Mouse (Mus musculus): ENCODE measurements around the gene Brd7.

The Brd7 gene

DNA sequence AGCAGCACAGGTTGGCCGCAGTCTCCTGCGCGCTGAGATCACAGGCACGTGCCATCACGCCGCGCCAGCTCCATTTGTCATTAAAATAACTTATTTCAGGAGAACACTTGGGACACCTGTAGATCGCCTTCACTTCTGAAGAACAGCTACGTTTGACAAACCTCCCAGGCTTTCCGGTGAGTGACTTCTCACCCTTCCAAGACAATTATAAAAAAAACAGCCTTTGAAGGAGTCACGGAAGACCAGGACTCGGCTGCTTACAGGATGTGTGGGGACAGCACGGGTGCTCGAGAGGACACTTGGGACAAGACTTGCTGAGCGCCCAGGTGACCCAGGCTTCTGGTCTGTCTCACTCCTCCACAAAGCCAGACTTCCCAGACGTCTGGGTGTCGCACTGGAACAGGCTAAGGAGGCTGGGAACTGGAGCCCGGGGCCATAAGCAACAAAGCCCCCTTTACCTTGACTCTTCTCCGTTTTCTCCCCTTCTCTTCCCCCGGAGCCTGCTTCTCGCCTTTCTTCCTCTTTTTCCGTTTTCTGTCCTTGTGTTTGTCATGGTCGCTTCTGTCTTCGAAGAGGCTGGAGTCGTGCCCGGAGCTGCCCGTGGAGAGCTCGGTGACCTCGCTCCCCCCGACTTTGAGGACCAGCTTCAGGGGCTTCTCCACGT lies 818 bp downstream of the Brd7 start:
- ChIA-PET POLR2A (interaction anchor here in 3 of 4 experiments (0.5 to 2.1 kb wide), 17 partner anchors 9 to 769 kb away, joined by 3 to 10 read pairs (median 4); partner anchors contain the start of gene Cnep1r1 (in 1 of the 3)), CTCF (interaction anchor here (0.6 to 2.2 kb wide), 11 partner anchors 88 to 499 kb away, joined by 3 to 8 read pairs (median 4); partner anchors contain the start of gene Cyld (in 1 of the 4))

GRCm38 (mm10) chr8:88359959-88360358 lies 2.0 kb downstream of the Brd7 start:
- ChIA-PET POLR2A (interaction anchor here in 2 of 4 experiments (0.6 to 2.1 kb wide), 9 partner anchors 8 to 770 kb away, joined by 3 to 6 read pairs (median 4); partner anchors contain the start of gene Heatr3 (in 1 of the 2)), CTCF (interaction anchor here in 3 of 4 experiments (0.5 to 2.2 kb wide), 12 partner anchors 9 to 400 kb away, joined by 3 to 7 read pairs (median 3); partner anchors contain the start of gene Cyld (in 1 of the 3))

DNA sequence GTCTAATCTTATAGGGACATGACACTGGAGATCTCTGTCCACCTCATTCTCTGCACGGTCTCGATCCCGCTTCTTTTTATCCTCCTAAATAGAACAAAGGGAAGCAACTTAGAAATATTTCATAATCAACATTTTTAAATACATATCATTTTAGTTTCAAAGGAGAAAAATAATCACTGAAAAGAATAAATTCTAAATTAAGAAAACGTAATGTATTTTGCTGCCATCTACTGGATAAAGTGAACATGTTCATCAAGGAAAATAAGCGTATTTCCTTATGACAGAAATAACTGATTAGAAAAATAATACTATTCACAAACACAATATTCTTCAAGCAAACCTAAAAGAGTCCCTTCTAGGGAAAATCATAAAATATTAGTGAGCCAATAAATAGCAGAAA lies 4.0 kb downstream of the Brd7 start:
- POLR2A ChIA-PET: interaction anchor here in 2 of 4 experiments (1.3 to 1.4 kb wide), 2 partner anchors 22 to 92 kb away, joined by 3 read pairs; no protein-coding TSS in a partner anchor
- CTCF ChIA-PET: no interaction called here

GRCm38 (mm10) chr8:88357226-88357933 lies 4.6 kb downstream of the Brd7 start:
- POLR2A ChIA-PET: interaction anchor here in 1 of 4 experiments (1.3 kb wide), 1 partner anchor 92 kb away, joined by 3 read pairs; no protein-coding TSS in a partner anchor

GRCm38 (mm10) chr8:88349046-88349445 lies 12.9 kb downstream of the Brd7 start:
- ChIA-PET POLR2A (no interaction called here), CTCF (no interaction called here)

More at GRCm38 (mm10) chr8:88357226-88357933, 4.6 kb downstream of the Brd7 start:
- CTCF ChIA-PET: no interaction called here

DNA sequence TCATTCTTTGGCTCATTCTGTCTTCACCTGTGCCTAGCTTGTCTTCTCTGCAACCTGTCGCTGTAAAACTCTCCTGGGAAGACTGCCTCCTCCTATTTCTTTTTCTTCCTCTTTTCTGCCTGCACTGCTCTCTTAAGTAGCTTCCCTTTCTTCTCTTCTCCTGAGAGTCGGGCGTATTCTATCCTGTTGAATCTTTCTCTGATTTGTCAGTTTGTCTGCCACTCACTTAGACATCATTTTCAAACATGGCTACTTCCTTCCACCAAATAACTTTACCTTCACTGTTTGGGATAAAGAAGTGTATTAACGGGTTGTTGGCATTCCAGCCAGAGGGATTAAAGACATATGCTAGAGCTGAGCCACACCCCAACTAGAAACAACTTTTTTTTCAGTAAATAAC lies 20.0 kb downstream of the Brd7 start:
- POLR2A ChIA-PET: interaction anchor here in 1 of 4 experiments (0.6 kb wide), 1 partner anchor 173 kb away, joined by 3 read pairs; no protein-coding TSS in a partner anchor

DNA sequence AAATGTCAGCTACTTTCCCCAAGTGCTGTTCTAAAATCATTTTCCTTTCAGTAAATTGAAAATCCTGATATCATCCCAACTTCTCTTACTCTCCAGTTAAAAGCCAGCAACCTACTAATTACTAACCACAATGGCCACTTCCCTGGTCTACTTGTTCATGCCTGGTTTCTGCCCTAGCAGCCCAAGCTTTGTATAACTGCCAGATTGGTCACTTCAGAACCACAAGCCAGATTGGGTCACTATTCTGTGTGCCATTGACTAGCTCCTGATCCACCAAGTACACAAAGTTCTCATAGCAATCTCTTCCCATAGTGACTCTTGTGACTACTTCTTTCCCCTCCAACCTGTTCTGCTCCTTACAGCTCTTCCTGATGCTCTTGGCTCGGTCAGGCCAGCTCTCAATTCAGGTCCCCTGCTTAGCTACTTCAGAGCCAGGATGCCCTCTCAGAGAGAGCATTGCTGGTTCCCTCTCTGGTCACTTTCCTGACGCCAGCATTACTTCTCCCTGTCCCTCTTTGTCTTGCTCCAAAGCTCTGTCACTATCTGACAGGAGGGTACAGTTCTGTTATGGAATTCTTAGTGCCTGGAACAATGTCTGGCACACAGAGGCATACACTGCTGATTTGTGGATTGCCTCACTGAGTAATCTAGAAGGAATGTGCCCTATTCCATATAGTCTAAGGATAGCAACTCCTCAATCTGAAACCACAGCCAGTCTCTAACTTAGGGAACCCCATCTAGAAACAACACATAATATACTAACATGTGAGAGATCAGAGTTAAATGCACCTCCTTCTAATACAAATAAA lies 21.9 kb downstream of the Brd7 start:
- ChIA-PET POLR2A (interaction anchor here in 2 of 4 experiments (1.3 kb wide), 2 partner anchors 10 to 12 kb away, joined by 3 to 5 read pairs; no protein-coding TSS in a partner anchor), CTCF (interaction anchor here in 2 of 4 experiments (0.9 kb wide), 2 partner anchors 74 kb away, joined by 3 to 4 read pairs; no protein-coding TSS in a partner anchor)

More for the DNA sequence above, 20.0 kb downstream of the Brd7 start:
- CTCF ChIA-PET: interaction anchor here in 1 of 4 experiments (0.5 kb wide), 1 partner anchor 23 kb away, joined by 3 read pairs; no protein-coding TSS in a partner anchor

DNA sequence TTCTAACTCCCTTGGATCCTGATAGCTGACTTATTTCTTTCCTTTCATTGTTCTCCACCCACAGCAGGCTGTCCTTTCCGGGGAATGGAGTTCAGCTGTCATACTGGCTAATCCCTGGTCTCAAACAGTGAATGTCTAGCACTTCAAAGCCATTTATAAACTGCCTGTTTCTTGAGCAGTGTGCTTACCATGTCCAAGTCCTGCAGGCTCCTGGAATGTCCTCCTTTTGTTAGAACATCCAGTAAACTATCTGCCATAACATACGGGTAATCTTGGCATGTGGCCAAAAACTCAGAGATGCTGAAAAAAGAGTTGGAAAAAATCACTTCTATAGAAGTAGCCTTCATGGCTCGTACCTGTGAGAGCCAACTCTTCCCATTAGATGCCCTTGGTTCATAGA lies 22.8 kb downstream of the Brd7 start:
- CTCF ChIA-PET: interaction anchor here in 1 of 4 experiments (0.6 kb wide), 1 partner anchor 21 kb away, joined by 3 read pairs; no protein-coding TSS in a partner anchor
- POLR2A ChIA-PET: interaction anchor here in 2 of 4 experiments (1.3 kb wide), 2 partner anchors 11 kb away, joined by 3 to 5 read pairs; no protein-coding TSS in a partner anchor

GRCm38 (mm10) chr8:88334975-88335374 lies 27.0 kb downstream of the Brd7 start:
- CTCF ChIA-PET: interaction anchor here in 1 of 4 experiments (1.2 kb wide), 1 partner anchor 69 kb away, joined by 3 read pairs; no protein-coding TSS in a partner anchor
- POLR2A ChIA-PET: interaction anchor here in 1 of 4 experiments (1.2 kb wide), 1 partner anchor 10 kb away, joined by 3 read pairs; no protein-coding TSS in a partner anchor

DNA sequence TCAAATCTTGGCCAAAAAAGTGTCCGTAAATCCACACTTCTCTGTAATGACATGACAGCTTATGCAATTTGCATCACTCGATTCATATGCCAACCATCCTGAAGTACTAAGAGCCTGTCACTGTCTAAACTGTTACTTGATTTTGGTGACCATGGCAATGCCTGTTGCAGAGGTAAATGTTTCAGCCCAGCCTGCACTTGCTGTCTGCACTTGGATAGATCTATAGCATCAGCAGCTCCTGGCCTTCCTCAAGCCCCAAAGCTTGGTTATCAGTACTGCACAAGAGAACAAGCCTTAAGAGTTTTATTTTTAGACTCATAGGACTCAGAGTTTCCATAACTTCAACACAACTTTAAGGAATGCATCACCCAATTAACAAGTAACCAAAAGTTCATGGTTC lies 27.6 kb downstream of the Brd7 start:
- CTCF ChIA-PET: interaction anchor here in 1 of 4 experiments (1.2 kb wide), 1 partner anchor 68 kb away, joined by 3 read pairs; no protein-coding TSS in a partner anchor
- POLR2A ChIA-PET: interaction anchor here in 1 of 4 experiments (1.2 kb wide), 2 partner anchors 9 to 25 kb away, joined by 3 read pairs; no protein-coding TSS in a partner anchor

GRCm38 (mm10) chr8:88330816-88331215 lies 31.2 kb downstream of the Brd7 start:
- CTCF ChIA-PET: interaction anchor here in 2 of 4 experiments (0.6 to 0.7 kb wide), 2 partner anchors 29 to 261 kb away, joined by 3 read pairs; no protein-coding TSS in a partner anchor
- POLR2A ChIA-PET: no interaction called here

DNA sequence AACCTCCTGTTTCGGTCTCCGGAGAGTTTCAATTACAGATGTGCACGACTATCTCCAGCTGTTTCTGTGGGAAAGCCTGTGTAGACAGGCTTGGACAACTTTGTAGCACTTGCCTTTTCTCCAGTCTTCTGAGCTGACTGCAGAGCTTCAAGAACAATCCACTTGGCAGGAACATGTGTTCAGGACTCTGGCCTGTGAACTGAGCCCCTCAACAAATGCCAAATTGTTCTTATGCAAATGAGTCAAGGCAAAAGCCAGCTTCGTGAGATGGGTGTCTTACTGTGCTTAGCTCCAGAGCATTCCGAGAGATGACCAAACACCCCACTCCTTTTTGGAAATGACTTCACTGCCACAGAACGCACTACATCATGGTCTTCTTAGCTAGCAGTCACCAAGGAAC lies 33.3 kb downstream of the Brd7 start:
- ChIA-PET POLR2A (interaction anchor here in 2 of 4 experiments (0.5 to 2.3 kb wide), 6 partner anchors 9 to 66 kb away, joined by 3 to 19 read pairs (median 4); no protein-coding TSS in a partner anchor), CTCF (interaction anchor here in 1 of 4 experiments (0.7 kb wide), 1 partner anchor 30 kb away, joined by 3 read pairs; no protein-coding TSS in a partner anchor)

DNA sequence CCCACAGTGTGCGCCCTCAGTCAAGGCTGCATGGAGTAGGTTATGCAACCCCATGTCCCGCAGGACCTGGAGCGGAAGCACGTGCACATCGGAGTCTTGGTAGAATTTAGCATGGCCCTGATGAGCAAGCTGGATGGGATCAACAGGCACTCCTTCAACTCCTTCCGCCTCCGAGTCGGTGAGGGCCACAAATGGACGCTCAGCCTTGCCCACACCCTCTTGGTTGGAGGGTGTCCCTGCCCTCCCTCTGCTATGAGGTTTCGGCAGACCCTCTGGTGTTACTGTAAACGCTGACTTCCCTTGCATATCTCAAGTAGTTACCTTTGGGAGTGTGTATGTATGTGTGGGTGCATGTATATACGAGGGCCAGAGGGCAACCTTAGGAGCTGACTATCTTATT lies 35.7 kb downstream of the Brd7 start:
- CTCF ChIA-PET: no interaction called here
- POLR2A ChIA-PET: interaction anchor here in 1 of 4 experiments (1.2 to 2.4 kb wide), 3 partner anchors 10 to 112 kb away, joined by 3 to 10 read pairs (median 4); no protein-coding TSS in a partner anchor

DNA sequence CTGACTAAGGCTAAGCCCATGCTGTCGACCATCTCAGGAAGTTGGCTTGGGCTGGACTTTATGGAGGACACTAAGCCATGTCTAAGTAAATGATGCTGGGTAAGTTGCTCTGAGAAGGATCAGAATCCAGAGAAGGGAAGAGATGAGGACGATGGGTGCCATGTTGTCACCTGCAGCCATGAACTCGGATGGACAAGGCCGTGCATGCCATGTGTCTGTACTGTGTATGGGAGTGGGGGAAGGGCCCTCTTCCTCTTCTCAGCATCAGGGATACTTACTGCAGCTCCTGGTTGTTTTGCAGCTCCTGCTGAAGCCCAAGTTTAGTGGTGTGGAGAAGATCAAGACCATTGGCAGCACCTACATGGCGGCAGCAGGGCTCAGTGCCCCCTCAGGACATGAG lies 36.2 kb downstream of the Brd7 start:
- CTCF ChIA-PET: no interaction called here

DNA sequence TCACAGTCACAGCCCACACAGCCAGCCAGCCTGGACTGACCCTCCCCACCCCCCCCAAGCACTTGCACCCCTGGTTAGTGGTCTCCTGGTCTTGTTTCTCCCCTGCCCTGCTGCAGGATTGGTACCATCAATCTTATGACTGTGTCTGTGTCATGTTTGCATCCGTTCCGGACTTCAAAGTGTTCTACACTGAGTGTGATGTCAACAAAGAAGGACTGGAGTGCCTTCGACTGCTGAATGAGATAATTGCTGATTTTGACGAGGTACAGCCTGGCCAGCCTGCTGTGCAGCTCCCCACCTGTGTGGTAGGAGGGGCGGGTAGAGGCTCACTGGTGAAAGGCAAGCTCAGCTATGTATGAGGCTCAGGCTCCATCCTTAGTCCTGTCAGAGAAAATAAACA lies 36.7 kb downstream of the Brd7 start:
- POLR2A ChIA-PET: interaction anchor here in 1 of 4 experiments (0.6 to 2.4 kb wide), 3 partner anchors 9 to 59 kb away, joined by 3 to 10 read pairs (median 3); no protein-coding TSS in a partner anchor
- CTCF ChIA-PET: no interaction called here

More for the DNA sequence above, 36.2 kb downstream of the Brd7 start:
- POLR2A ChIA-PET: interaction anchor here in 1 of 4 experiments (1.0 to 2.4 kb wide), 2 partner anchors 11 to 59 kb away, joined by 3 to 10 read pairs; no protein-coding TSS in a partner anchor

- ChIA-PET POLR2A (interaction anchor here in 1 of 4 experiments (0.6 kb wide), 1 partner anchor 10 kb away, joined by 3 read pairs; no protein-coding TSS in a partner anchor), CTCF (interaction anchor here in 1 of 4 experiments (1.2 kb wide), 1 partner anchor 59 kb away, joined by 3 read pairs; no protein-coding TSS in a partner anchor)
These were observed 37.2 kb downstream of the Brd7 start for GRCm38 (mm10) chr8:88324760-88325159.

DNA sequence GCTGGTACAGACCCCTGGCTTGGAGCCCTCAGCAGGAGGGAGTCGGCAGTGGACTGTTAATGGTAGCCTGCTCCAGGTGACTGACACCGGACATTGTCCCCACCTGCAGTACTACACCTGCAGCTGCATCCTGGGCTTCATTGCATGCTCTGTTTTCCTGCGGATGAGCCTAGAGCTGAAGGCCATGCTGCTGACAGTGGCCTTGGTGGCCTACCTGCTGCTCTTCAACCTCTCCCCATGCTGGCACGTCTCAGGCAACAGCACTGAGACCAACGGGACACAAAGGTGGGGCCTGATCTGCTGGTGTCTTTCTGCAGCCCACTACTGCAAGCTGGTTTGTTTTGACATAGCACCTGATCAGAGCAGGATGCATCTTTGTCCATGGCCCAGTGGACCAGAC lies 38.5 kb downstream of the Brd7 start:
- ChIA-PET CTCF (interaction anchor here in 1 of 4 experiments (0.5 kb wide), 1 partner anchor 539 kb away, joined by 5 read pairs; no protein-coding TSS in a partner anchor), POLR2A (interaction anchor here in 1 of 4 experiments (0.9 kb wide), 1 partner anchor 29 kb away, joined by 3 read pairs; no protein-coding TSS in a partner anchor)
